ENCODE assay signal across 8 mouse cellular contexts in genomic region chr7:142284023-142284591, GRCm38 (mm10). TPM values are rescaled to one million over a fixed set of nuclear protein-coding genes. Genes with fewer than 3 reads are reported as not detected.
DNase-seq lines count a peak whose midpoint lies in the region; ATAC-seq lines count a peak whose summit lies in the region.

No protein-coding gene starts in this region.

- intact Hi-C loops in left cerebral cortex, postnatal 4 days (cut with DNase I): no loop called here

- under 1% methylated on average over 38 of the region's 38 CpGs for WGBS in midbrain, embryonic 10.5 days

- H3K4me3 ChIP-seq in midbrain, embryonic 10.5 days: peak overlapping the region; percentile 67

- ATAC-seq in inflammation-experienced regulatory T-cells, adult 6 months: peak; percentile 81

- H3K27me3 ChIP-seq in midbrain, embryonic 10.5 days (ENCODE audit: low read depth, poor library complexity, severe bottlenecking): peaks cover 48% of the 10 kb centered on the region

- H3K4me1 ChIP-seq in midbrain, embryonic 10.5 days: peaks cover 21% of the 10 kb centered on the region

- H3K9me3 ChIP-seq in midbrain, embryonic 10.5 days (replicated peaks): no peaks in the 10 kb centered on the region

- peak overlapping the region; percentile 89 for H3K27ac ChIP-seq in midbrain, embryonic 10.5 days (replicated peaks)

- no peaks in the 10 kb centered on the region for H3K36me3 ChIP-seq in midbrain, embryonic 10.5 days

- peak; percentile 16 for DNase-seq in layer of hippocampus, adult 11-12 months (ENCODE audit: low spot score)
- DNase-seq in layer of hippocampus, adult 9-10 months (ENCODE audit: low spot score): no peak
- peak; percentile 84 for DNase-seq in embryo, embryonic 10 days (ENCODE audit: low spot score)
- peak; percentile 35 for DNase-seq in gastrocnemius, postnatal 25 days
- peak; percentile 57 for DNase-seq in left cerebral cortex, postnatal 4 days
- peak; percentile 77 for DNase-seq in midbrain, embryonic 10.5 days (ENCODE audit: low spot score)
- peak; percentile 45 for DNase-seq in right cerebral cortex, postnatal 4 days

RNA-seq across cellular contexts. Expression of gene Gm4559, which starts 9.9 kb away (rescaled TPM):
- total RNA-seq in gastrocnemius, postnatal 25 days (2021): not detected
- polyA plus RNA-seq in inflammation-experienced regulatory T-cells, adult 6 months (2017; shearing (Covaris generic)): not detected
- total RNA-seq in left cerebral cortex, postnatal 4 days (2021): not detected
- not detected in 2 replicates for polyA plus RNA-seq in midbrain, embryonic 10.5 days (2016; fragmentation: Nextera tagmentation; extraction: Ambion mirVana)

RNA-seq across cellular contexts. Expression of gene Krtap5-1, which starts 12.8 kb away (rescaled TPM):
- total RNA-seq in gastrocnemius, postnatal 25 days (2021): not detected
- not detected for polyA plus RNA-seq in inflammation-experienced regulatory T-cells, adult 6 months (2017; shearing (Covaris generic))
- not detected for total RNA-seq in left cerebral cortex, postnatal 4 days (2021)
- polyA plus RNA-seq in midbrain, embryonic 10.5 days (2016; fragmentation: Nextera tagmentation; extraction: Ambion mirVana): not detected in 2 replicates

RNA-seq across cellular contexts. Expression of gene Krtap5-4, which starts 19.2 kb away (rescaled TPM):
- not detected for total RNA-seq in gastrocnemius, postnatal 25 days (2021)
- polyA plus RNA-seq in inflammation-experienced regulatory T-cells, adult 6 months (2017; shearing (Covaris generic)): not detected
- total RNA-seq in left cerebral cortex, postnatal 4 days (2021): not detected
- polyA plus RNA-seq in midbrain, embryonic 10.5 days (2016; fragmentation: Nextera tagmentation; extraction: Ambion mirVana): not detected in 2 replicates

RNA-seq across cellular contexts. Expression of gene Gm2431, which starts 26.0 kb away (rescaled TPM):
- not detected for total RNA-seq in gastrocnemius, postnatal 25 days (2021)
- not detected for polyA plus RNA-seq in inflammation-experienced regulatory T-cells, adult 6 months (2017; shearing (Covaris generic))
- not detected for total RNA-seq in left cerebral cortex, postnatal 4 days (2021)
- not detected in 2 replicates for polyA plus RNA-seq in midbrain, embryonic 10.5 days (2016; fragmentation: Nextera tagmentation; extraction: Ambion mirVana)

RNA-seq across cellular contexts. Expression of gene Gm40460, which starts 43.2 kb away (rescaled TPM):
- not detected for total RNA-seq in gastrocnemius, postnatal 25 days (2021)
- not detected for polyA plus RNA-seq in inflammation-experienced regulatory T-cells, adult 6 months (2017; shearing (Covaris generic))
- total RNA-seq in left cerebral cortex, postnatal 4 days (2021): not detected
- not detected in 2 replicates for polyA plus RNA-seq in midbrain, embryonic 10.5 days (2016; fragmentation: Nextera tagmentation; extraction: Ambion mirVana)
